Mouse (Mus musculus): ENCODE data around the gene Phactr2.

Phactr2 gene

DNA sequence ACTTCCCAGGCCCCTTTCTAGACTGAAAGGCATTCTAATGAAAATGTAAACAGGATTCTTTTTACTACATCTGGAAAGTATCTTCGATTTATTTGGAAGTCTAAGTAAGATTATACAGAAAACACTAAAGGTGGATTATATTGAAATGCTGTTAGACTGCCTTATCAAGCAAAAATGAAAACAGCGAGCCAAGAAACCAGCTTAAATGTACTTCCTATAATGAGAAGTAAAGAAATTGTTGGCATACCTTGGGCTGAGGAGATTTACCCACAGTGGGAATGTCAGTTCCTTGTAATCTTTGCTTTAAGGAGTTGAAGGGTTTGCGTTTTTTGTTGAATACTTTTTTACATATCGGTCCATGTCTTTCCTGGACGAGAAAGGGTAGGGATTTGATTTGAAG is 305.8 kb downstream of the Phactr2 start:
- ATAC-seq (ENCODE audit: low TSS enrichment), result no peak

DNA sequence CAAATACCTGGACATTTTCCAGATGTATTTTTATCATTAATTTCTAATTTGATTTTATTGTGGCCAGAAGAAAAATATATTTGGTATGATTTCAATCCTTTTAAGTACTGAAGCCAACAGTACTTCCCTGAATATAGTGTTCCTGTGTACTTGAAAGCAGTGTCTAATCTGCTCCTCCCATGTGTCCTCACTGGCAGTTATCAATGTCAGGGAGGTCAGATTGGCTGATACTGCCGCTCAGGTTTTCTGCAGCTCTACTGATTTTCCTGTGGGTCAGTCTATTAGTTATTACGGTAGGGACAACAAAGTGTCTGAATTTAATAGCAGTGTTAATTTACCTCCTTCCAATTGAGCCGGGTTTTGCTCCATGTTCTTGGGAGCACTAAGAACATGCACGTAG is 312.2 kb downstream of the Phactr2 start:
- no peak for ATAC-seq (ENCODE audit: low TSS enrichment)

DNA sequence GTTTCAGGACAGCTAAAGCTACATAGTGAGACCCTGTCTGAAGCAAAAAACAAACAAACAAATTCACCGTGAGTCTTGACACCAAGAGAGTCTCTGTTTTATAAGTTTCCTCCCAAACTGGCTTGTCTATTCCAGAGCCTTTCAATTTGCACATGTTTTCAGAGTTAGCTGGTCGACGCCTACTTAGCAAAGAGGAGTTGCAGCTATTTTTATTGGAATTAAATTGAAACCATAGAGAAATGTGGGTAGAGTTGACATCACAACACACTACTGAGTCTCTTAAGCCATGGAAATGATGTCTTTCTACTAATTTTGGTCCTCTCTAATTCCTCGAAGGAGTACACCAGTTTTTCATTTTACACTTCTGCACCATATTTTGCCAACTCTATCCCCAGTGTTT is 313.3 kb downstream of the Phactr2 start:
- peak; percentile 91 for ATAC-seq (ENCODE audit: low TSS enrichment)

Measured in frontal cortex, adult (tissue).